Mouse (Mus musculus): ENCODE measurements around the gene Mast2. TPM values are rescaled to one million over a fixed set of nuclear protein-coding genes. Genes with fewer than 3 reads are reported as not detected.

Mast2 gene
- polyA plus RNA-seq, 1 experiment from 2014 or later, result 29.8 TPM

DNA sequence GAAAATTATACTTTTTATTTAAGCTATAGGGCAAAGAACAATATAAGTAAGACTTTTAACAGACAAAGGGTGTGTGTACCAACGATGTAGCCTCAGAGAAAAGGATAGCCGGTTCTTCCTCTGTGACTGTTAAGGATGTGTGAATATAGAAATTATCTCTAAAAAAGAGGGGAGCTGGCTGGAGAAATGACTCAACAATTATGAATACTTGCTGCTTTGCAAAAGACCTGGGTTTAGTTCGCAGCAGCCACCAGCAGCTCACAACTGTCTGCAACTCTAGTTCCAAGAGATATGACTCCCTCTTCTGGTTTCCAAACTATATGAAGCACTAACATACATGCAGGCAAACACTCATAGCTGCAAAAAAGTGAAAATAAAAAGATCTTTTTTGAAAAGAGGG, 2.0 kb downstream of the Mast2 start:
- WGBS, result 90% methylated on average over 3 of the region's 3 CpGs
- Histone ChIP-seq H3K4me2 (peak overlapping the region; percentile 72), H3K4me3 (peak overlapping the region; percentile 93; the same call in 1 of the 2 replicates)

DNA sequence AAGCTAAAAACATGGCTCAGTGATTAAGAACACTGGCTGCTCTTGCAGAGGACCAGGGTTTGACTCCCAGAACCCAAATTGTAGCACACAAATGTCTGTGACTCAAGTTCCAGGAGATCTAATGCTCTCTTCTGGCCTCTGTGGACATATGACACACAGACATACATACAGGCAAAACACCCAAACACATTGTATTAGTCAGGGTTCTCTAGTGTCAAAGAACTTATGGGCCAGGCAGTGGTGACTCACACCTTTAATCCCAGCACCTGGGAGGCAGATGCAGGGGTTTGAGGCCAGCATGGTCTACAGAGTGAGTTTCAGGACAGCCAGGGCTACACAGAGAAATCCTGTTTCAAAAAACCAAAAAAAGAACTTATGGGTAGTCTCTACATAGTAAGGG, 12.4 kb downstream of the Mast2 start:
- Histone ChIP-seq H3K4me1 (no peaks in the 10 kb centered on the region), H3K27ac (no peak overlapping the region), H3K9me3 (replicated peaks) (no peaks in the 10 kb centered on the region), H3K9ac (no peak overlapping the region), H3K36me3 (ENCODE audit: poor library complexity, severe bottlenecking) (no peaks in the 10 kb centered on the region), H3K4me2 (no peak overlapping the region), H3K4me3 (no peak overlapping the region), H3K27me3 (no peaks in the 10 kb centered on the region)
- no peak for ATAC-seq

More for the DNA sequence above, 2.0 kb downstream of the Mast2 start:
- no peaks in the 10 kb centered on the region for H3K9me3 ChIP-seq (replicated peaks)
- H3K27ac ChIP-seq, result no peak overlapping the region
- H3K36me3 ChIP-seq (ENCODE audit: poor library complexity, severe bottlenecking), result no peaks in the 10 kb centered on the region
- H3K27me3 ChIP-seq, result no peaks in the 10 kb centered on the region
- H3K9ac ChIP-seq, result no peak overlapping the region
- peaks cover 26% of the 10 kb centered on the region for H3K4me1 ChIP-seq
- ATAC-seq, result no peak

DNA sequence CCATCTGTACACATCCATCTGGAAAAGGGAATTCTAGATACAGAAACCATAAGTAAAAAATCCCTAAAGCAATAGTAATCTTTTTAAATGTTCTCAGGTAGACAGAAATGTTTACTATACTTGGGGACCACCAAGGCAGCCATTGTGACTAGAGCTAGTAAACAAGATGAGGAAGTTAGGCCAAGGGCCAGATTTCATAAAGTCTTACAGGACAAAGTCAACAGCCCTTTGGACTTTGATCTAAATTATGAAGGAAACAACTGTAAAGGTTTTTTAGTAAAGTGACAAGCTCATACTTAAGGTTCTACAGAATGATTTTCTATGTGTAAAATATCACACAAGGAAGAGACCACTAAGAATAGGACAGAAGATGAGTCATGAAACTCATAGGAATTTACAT, 14.0 kb downstream of the Mast2 start:
- no peaks in the 10 kb centered on the region for H3K4me1 ChIP-seq
- H3K4me3 ChIP-seq, result no peak overlapping the region
- ATAC-seq, result no peak
- H3K9ac ChIP-seq, result no peak overlapping the region
- H3K27me3 ChIP-seq, result no peaks in the 10 kb centered on the region
- H3K4me2 ChIP-seq, result no peak overlapping the region
- no peak overlapping the region for H3K27ac ChIP-seq
- no peaks in the 10 kb centered on the region for H3K36me3 ChIP-seq (ENCODE audit: poor library complexity, severe bottlenecking)
- H3K9me3 ChIP-seq (replicated peaks), result no peaks in the 10 kb centered on the region

DNA sequence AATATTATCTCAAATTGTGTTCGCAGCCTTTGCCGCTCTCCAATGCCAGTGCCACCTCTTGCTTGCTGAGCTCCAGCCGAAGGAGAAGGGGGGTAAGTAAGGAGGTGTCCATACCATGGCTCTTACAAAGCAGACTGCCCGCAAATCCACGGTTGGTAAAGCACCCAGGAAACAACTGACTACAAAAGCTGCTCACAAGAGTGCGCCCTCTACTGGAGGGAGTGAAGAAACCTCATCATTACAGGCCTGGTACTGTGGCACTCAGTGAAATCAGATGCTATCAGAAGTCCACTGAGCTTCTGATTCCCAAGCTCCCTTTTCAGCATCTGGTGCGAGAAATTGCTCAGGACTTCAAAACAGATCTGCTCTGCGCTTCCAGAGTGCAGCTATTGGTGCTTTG, 15.3 kb downstream of the Mast2 start:
- Histone ChIP-seq H3K27me3 (no peaks in the 10 kb centered on the region), H3K4me3 (no peak overlapping the region), H3K9me3 (replicated peaks) (no peaks in the 10 kb centered on the region), H3K9ac (no peak overlapping the region), H3K27ac (no peak overlapping the region), H3K4me1 (no peaks in the 10 kb centered on the region), H3K36me3 (ENCODE audit: poor library complexity, severe bottlenecking) (no peaks in the 10 kb centered on the region), H3K4me2 (no peak overlapping the region)
- ATAC-seq, result no peak
- 52% methylated on average over 8 of the region's 8 CpGs for WGBS

DNA sequence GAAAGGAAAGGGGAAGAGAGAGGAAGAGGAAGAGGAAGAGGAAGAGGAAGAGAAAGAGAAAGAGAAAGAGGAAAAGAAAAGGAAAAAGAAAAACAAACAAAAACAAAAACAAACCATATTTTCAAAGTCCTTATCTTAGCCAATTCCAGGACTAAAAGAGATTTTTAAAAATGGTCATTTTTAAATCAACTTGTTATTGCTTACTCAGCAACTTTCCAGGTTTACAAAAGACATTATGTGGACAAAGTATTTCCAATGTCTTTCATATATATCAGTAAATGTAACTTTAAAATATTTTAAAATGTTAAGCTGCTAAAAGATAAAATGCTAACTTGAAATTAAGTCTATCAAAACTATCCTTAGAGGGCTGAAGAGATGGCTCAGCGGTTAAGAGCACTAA, 24.6 kb downstream of the Mast2 start:
- Histone ChIP-seq H3K36me3 (ENCODE audit: poor library complexity, severe bottlenecking) (no peaks in the 10 kb centered on the region), H3K4me3 (no peak overlapping the region), H3K27ac (no peak overlapping the region), H3K9ac (no peak overlapping the region), H3K4me2 (no peak overlapping the region), H3K9me3 (replicated peaks) (no peaks in the 10 kb centered on the region), H3K4me1 (no peaks in the 10 kb centered on the region), H3K27me3 (no peaks in the 10 kb centered on the region)
- 96% methylated on average over 1 of the region's 1 CpGs for WGBS
- ATAC-seq, result no peak

DNA sequence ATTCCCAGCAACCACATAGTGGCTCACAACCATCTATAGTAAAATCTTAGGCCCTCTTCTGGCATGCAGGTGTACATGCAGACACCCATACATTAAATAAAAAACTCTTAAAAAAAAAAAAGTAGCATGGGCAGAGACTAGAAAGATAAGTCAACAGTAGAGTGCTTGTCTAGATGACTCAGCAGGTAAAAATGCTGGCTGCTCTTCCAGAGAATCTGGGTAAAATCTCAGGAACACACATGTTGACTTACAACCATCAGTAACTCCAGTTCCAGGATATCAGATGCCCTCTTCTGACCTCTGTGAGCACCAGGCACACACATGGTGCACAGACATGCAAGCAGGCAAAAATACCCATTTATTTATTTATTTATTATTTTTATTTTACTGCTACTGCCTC, 25.4 kb downstream of the Mast2 start:
- H3K4me1 ChIP-seq, result no peaks in the 10 kb centered on the region
- H3K27me3 ChIP-seq, result no peaks in the 10 kb centered on the region
- ATAC-seq, result no peak

DNA sequence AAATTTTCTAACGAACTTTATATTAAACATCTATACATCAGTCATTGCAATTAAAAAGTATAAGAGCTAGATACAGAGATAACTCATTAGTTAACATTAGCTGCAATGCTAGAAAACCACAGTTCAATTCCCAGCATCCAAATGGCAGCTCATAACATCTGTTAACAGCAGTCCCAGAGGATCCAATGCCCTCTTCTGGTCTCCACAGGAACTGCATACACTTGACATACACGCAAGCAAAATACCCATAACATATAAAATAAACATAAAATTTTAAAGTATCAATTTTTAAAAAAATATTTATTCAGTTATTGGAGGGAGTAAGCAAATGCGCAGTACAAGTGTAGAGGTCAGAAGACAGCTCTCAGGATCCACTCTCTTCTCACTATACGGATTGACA, 28.4 kb downstream of the Mast2 start:
- H3K27me3 ChIP-seq, result no peaks in the 10 kb centered on the region
- no peak overlapping the region for H3K9ac ChIP-seq
- H3K9me3 ChIP-seq (replicated peaks), result no peaks in the 10 kb centered on the region
- ATAC-seq, result no peak
- no peak overlapping the region for H3K27ac ChIP-seq
- WGBS, result 97% methylated on average over 4 of the region's 4 CpGs
- H3K36me3 ChIP-seq (ENCODE audit: poor library complexity, severe bottlenecking), result peaks cover 15% of the 10 kb centered on the region; the same call in 1 of the 2 replicates
- no peak overlapping the region for H3K4me2 ChIP-seq
- no peaks in the 10 kb centered on the region for H3K4me1 ChIP-seq
- H3K4me3 ChIP-seq, result no peak overlapping the region

More for the DNA sequence above, 25.4 kb downstream of the Mast2 start:
- H3K9ac ChIP-seq, result no peak overlapping the region
- no peaks in the 10 kb centered on the region for H3K9me3 ChIP-seq (replicated peaks)
- H3K27ac ChIP-seq, result no peak overlapping the region
- no peak overlapping the region for H3K4me3 ChIP-seq
- H3K36me3 ChIP-seq (ENCODE audit: poor library complexity, severe bottlenecking), result peaks cover 6% of the 10 kb centered on the region; the same call in 1 of the 2 replicates
- H3K4me2 ChIP-seq, result no peak overlapping the region

DNA sequence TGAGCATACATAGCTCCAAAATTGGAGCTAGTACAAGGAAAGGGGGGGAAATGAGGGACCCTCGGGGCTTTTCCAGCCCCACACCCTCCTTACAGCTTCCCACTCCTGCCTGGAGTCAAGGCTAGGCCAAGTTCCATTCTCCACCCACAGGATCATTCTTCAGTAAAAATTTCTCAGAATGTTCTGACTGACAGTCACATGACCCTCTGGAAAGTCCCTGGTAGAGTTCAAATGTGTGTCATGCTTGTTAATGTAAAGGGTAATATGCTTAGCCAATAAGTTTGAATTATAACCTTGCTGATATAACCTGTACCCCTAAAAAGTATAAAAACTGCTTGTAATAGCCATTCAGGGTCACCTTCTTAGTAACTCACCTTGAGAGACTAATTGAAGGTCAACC, 41.8 kb downstream of the Mast2 start:
- Histone ChIP-seq H3K4me1 (no peaks in the 10 kb centered on the region), H3K27ac (no peak overlapping the region), H3K36me3 (ENCODE audit: poor library complexity, severe bottlenecking) (peaks cover 20% of the 10 kb centered on the region), H3K4me3 (no peak overlapping the region), H3K9me3 (replicated peaks) (no peaks in the 10 kb centered on the region), H3K9ac (no peak overlapping the region), H3K4me2 (no peak overlapping the region), H3K27me3 (no peaks in the 10 kb centered on the region)
- WGBS, result 90% methylated on average over 1 of the region's 1 CpGs
- ATAC-seq, result no peak

DNA sequence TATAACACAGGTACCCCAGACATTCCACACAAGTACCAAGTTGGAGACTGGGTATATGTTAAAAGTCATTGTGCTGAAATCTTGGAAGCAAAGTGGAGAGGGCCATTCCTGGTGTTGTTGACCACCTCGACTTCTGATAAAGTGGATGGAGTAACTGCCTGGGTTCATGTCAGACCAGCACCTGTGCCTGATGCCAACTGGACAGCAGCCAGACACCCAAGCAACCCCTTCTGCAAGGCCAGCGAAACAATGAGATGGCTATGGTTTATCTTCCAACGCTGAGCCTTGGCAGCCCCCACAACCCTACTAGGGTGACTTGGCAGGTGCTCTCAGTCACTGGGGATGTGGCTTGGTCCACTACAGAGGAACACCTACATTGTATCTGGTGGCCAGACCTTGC, 42.8 kb downstream of the Mast2 start:
- H3K9me3 ChIP-seq (replicated peaks), result no peaks in the 10 kb centered on the region
- 96% methylated on average over 3 of the region's 3 CpGs for WGBS
- no peak overlapping the region for H3K4me2 ChIP-seq
- H3K9ac ChIP-seq, result no peak overlapping the region
- peaks cover 20% of the 10 kb centered on the region for H3K36me3 ChIP-seq (ENCODE audit: poor library complexity, severe bottlenecking)
- H3K4me3 ChIP-seq, result no peak overlapping the region
- no peaks in the 10 kb centered on the region for H3K27me3 ChIP-seq
- H3K4me1 ChIP-seq, result no peaks in the 10 kb centered on the region
- ATAC-seq, result no peak
- no peak overlapping the region for H3K27ac ChIP-seq

DNA sequence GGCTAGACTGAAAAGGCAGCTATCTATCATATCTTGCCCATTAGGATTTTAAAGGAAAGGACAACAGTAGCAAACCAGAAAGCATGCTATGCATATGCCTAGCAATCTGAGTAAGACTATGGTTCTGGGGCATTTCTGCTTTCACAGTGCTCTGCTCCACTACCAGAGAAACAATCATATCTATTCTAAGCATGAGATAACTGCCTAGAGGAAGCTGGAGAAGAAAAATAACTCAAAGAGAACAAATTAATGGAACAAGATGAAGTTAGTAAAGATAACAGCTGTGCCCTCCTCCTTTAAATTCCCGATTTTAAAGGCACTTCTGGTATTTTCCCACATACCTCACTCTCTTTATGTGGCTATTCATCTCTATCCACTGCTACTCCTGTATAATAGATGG, 51.0 kb downstream of the Mast2 start:
- no peak for ATAC-seq
- Histone ChIP-seq H3K27me3 (no peaks in the 10 kb centered on the region), H3K9me3 (replicated peaks) (no peaks in the 10 kb centered on the region), H3K9ac (no peak overlapping the region), H3K36me3 (ENCODE audit: poor library complexity, severe bottlenecking) (0 out of 2 replicates have a peak, but pooled peaks cover 2% of the 10 kb centered on the region), H3K27ac (no peak overlapping the region), H3K4me1 (no peaks in the 10 kb centered on the region), H3K4me3 (no peak overlapping the region), H3K4me2 (no peak overlapping the region)
- 57% methylated on average over 1 of the region's 1 CpGs for WGBS

DNA sequence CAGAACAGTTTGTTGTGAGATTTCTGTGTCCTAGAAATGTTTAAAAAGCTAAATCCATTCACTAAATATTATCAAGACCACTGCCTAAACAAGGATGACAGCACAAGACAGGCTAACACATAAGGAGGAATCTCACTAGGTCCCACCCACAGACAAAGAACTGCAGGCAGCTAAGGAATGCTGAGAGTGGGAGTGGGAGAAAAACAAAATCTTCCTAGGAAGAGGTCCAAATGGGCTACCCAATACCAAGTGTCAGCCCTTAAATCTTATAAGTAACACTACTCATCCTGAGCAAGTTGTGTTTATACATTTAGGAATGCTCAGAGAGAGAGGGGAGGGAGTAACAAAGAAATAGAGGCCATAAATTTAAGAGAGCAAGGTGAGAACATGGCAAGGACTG, 52.6 kb downstream of the Mast2 start:
- no peak overlapping the region for H3K9ac ChIP-seq
- no peaks in the 10 kb centered on the region for H3K9me3 ChIP-seq (replicated peaks)
- H3K4me3 ChIP-seq, result no peak overlapping the region
- H3K4me2 ChIP-seq, result no peak overlapping the region
- H3K27me3 ChIP-seq, result no peaks in the 10 kb centered on the region
- no peak overlapping the region for H3K27ac ChIP-seq
- peaks cover 4% of the 10 kb centered on the region; the same call in 1 of the 2 replicates for H3K4me1 ChIP-seq
- H3K36me3 ChIP-seq (ENCODE audit: poor library complexity, severe bottlenecking), result no peaks in the 10 kb centered on the region
- no peak for ATAC-seq

DNA sequence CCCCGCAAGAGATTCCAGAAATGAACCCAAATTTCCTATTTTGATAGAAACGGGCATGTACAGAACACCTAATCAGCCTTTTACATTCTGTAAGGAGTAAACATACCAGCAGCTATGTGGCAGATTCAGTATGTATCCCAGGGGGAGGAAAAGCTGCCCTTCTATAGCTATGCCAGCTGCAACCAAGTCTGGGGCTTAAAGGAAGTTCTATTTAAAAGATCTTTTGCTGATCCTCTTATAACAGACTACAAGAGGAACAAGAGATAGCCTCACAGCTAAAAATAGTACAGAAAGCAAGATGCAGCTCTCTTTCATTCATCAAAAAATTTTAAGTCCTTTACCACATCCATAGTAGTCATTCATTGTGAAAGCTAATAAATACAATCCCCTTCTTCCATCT, 57.3 kb downstream of the Mast2 start:
- no peaks in the 10 kb centered on the region for H3K36me3 ChIP-seq (ENCODE audit: poor library complexity, severe bottlenecking)
- H3K4me2 ChIP-seq, result no peak overlapping the region
- H3K9me3 ChIP-seq (replicated peaks), result no peaks in the 10 kb centered on the region
- H3K4me3 ChIP-seq, result no peak overlapping the region
- H3K4me1 ChIP-seq, result peaks cover 28% of the 10 kb centered on the region
- H3K27me3 ChIP-seq, result no peaks in the 10 kb centered on the region
- WGBS, result 70% methylated on average over 2 of the region's 2 CpGs
- H3K27ac ChIP-seq, result peak overlapping the region; percentile 44
- no peak overlapping the region for H3K9ac ChIP-seq
- ATAC-seq, result no peak

DNA sequence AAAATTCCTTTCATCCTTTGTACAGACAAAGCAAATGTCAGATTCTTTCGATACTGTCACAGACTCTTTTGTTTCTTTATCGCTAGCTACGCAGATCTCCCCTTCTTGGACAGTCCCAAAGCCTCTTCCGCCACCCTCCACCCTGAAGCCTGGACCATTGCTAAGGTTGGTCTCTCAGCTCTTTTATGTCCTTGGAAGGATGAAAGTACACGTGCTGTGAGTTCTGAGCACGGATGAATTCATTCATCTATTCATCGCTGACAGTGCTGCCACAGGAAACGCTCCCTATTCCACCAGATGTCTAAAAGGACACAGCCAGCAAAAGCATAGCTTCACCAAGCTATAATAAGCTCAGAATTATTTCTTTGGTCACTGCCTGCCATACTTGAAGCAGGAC, 58.0 kb downstream of the Mast2 start:
- H3K27ac ChIP-seq, result peak overlapping the region; percentile 81
- ATAC-seq, result peak; percentile 88
- H3K9ac ChIP-seq, result peak overlapping the region; percentile 65
- peak overlapping the region; percentile 58 for H3K4me2 ChIP-seq
- H3K9me3 ChIP-seq (replicated peaks), result no peaks in the 10 kb centered on the region
- no peaks in the 10 kb centered on the region for H3K27me3 ChIP-seq
- peaks cover 28% of the 10 kb centered on the region for H3K4me1 ChIP-seq
- no peaks in the 10 kb centered on the region for H3K36me3 ChIP-seq (ENCODE audit: poor library complexity, severe bottlenecking)
- peak overlapping the region; percentile 31 for H3K4me3 ChIP-seq
- 5% methylated on average over 8 of the region's 8 CpGs for WGBS
